Mouse (Mus musculus) G1E-ER4 (cell line): ENCODE data around the gene Irgc1. TPM values are rescaled to one million over a fixed set of nuclear protein-coding genes. Genes with fewer than 3 reads are reported as not detected.

Experiments
- GATA1 ChIP-seq: IDR thresholded peaks from one replicate; pipeline ENCODE4 v1.8.0; 2012; ENCODE audit warnings: low read length, inconsistent platforms
- polyA plus RNA-seq: library from polyadenylated mRNA; stranded (reverse); fragments of >175 nt; gene quantifications from 2 replicates; pipeline ENCODE4 v1.2.3, GENCODE M21; 2012

Gene Irgc1
- polyA plus RNA-seq, result 0.06 and 0.15 TPM in 2 replicates

- TF ChIP-seq GATA1, result no peak
Observed at GRCm38 (mm10) chr7:24451855-24452311, at the start of gene Irgc1. TSS of gene Irgc1 (minus strand) at chr7:24452297.

- TF ChIP-seq GATA1, result no peak
Observed at GRCm38 (mm10) chr7:24501492-24501891, 49.4 kb upstream of the Irgc1 start.

GRCm38 (mm10) chr7:24500929-24501328 lies 48.8 kb upstream of the Irgc1 start:
- TF ChIP-seq GATA1, result no peak

GRCm38 (mm10) chr7:24499856-24500577 lies 47.9 kb upstream of the Irgc1 start:
- TF ChIP-seq GATA1, result no peak

GRCm38 (mm10) chr7:24488303-24488702 lies 36.2 kb upstream of the Irgc1 start:
- TF ChIP-seq GATA1, result no peak

- TF ChIP-seq GATA1, result no peak
Observed at GRCm38 (mm10) chr7:24487403-24487802, 35.3 kb upstream of the Irgc1 start.

GRCm38 (mm10) chr7:24486654-24487130 lies 34.6 kb upstream of the Irgc1 start:
- TF ChIP-seq GATA1, result no peak

- TF ChIP-seq GATA1, result no peak
Observed at GRCm38 (mm10) chr7:24485481-24485880, 33.4 kb upstream of the Irgc1 start.

GRCm38 (mm10) chr7:24482208-24483020 lies 30.3 kb upstream of the Irgc1 start:
- TF ChIP-seq GATA1, result no peak

- TF ChIP-seq GATA1, result no peak
Observed at GRCm38 (mm10) chr7:24481474-24482207, 29.5 kb upstream of the Irgc1 start, which contains the start of gene Cadm4. TSS of gene Cadm4 (plus strand) at chr7:24482023.

GRCm38 (mm10) chr7:24480986-24481473 lies 28.9 kb upstream of the Irgc1 start:
- TF ChIP-seq GATA1, result no peak

GRCm38 (mm10) chr7:24480121-24480941 lies 28.2 kb upstream of the Irgc1 start:
- no peak for TF ChIP-seq GATA1

- TF ChIP-seq GATA1, result no peak
Observed at GRCm38 (mm10) chr7:24479685-24480084, 27.6 kb upstream of the Irgc1 start.

GRCm38 (mm10) chr7:24478911-24479310 lies 26.8 kb upstream of the Irgc1 start:
- no peak for TF ChIP-seq GATA1

- no peak for TF ChIP-seq GATA1
Observed at GRCm38 (mm10) chr7:24476856-24477255, 24.8 kb upstream of the Irgc1 start.

GRCm38 (mm10) chr7:24476338-24476737 lies 24.2 kb upstream of the Irgc1 start:
- TF ChIP-seq GATA1, result no peak
